Mouse (Mus musculus) layer of hippocampus, adult 8-10 months (tissue): ENCODE measurements at regions not wholly inside any gene's neighbourhood (a gene's known extent, or its start where the extent isn't known, plus 50 kb on each side); places are given as distances from the start of the nearest gene placed in this dataset.

ENCODE experiments used
- DNase-seq, 2 experiments: peaks; one replicate each; pipeline ENCODE4 v3.0.0; 2022; ENCODE audit warnings: low spot score in 2 of 2

- peak; percentile 74 to 77 for DNase-seq
Measured at GRCm38 (mm10) chr13:46350075-46350747, 68.0 kb upstream of the Rbm24 start.

- no peak for DNase-seq
Measured at GRCm38 (mm10) chr13:46355306-46355705, 62.9 kb upstream of the Rbm24 start.

GRCm38 (mm10) chr13:46355975-46356374, 62.3 kb upstream of the Rbm24 start:
- no peak for DNase-seq

GRCm38 (mm10) chr13:46357037-46357436, 61.2 kb upstream of the Rbm24 start:
- DNase-seq = no peak

- no peak for DNase-seq
Measured at GRCm38 (mm10) chr13:46360495-46361120, 57.6 kb upstream of the Rbm24 start.

- peak; percentile 33 to 42 for DNase-seq
Measured at GRCm38 (mm10) chr13:46363456-46364201, 54.6 kb upstream of the Rbm24 start.

GRCm38 (mm10) chr13:46364202-46364912, 53.9 kb upstream of the Rbm24 start:
- DNase-seq = no peak

GRCm38 (mm10) chr13:46365292-46365691, 52.9 kb upstream of the Rbm24 start:
- DNase-seq = no peak
